Mouse (Mus musculus) T-helper 1 cell (primary cell): ENCODE data around the gene Gja5.

Experiments used
- in situ Hi-C: fragments of 300-600 bp; cut with MboI, MseI; formaldehyde crosslinking; loops from one replicate; pipeline ENCODE4 v1.15.1; 2025; ENCODE audit warnings: high pct_unique_total_duplicates

Gja5 gene

DNA sequence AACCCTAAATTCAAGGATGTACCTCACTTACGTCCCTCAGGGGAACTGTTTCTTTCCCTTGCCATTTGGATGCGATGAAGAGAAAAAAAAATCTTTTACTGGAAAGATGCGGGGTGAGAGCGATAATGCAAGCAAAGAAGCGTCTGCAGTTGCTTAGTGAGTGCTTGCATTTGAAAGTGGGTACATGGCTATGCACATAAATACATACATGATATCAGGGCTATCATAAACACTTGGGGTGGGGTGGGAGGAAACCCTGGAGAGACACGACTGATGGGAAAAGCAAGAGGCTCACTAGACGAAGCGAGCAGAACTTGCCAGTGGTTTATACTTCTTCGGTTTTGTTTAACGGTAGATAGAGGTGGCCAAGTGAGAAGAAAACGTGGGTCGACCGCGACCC, at the start of gene Gja5:
TSS of gene Gja5 (plus strand) at position 301 of the 400 bp plus-strand sequence.
- in situ Hi-C loops: loop anchor here (5.0 kb wide), 1 partner anchor 97 kb away; no protein-coding TSS in a partner anchor

DNA sequence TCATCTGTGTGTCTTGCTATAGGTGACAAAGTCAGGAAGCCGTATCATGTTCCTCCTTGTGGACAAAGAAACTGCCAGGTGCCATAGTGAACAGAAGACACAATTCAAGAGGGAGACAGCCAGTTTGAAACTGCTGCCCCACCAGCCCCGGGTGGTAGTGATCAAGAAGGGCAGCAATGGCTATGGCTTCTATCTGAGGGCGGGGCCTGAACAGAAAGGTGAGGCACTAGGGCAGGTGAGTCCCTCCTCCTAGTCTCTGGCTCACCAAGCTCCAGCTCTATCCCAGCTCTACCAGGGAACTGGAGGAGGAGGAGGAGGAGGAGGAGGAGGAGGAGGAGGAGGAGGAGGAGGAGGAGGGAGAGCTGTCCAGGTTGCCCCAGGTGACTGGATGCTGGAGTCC, 48.7 kb upstream of the Gja5 start:
- in situ Hi-C loops: no loop called here

DNA sequence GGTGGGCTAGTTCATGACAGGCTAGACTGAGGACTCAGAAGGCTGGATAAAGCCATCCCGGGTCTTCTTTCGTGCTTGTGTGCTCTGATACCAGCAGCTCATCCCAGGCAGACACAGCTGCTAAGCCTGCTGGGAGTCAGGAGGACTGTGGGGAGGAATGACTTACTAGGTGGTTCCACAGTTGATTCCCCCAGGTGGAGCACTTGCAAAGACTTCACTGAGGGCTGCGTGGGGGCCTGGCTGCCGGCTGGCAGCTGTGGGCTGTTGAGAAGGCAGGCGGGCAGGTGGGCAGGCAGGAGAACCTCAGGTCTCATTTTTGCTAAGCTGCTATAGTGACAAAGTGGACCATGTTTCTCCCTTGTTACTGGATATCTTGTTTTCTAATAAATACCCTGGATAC, 44.0 kb upstream of the Gja5 start:
- in situ Hi-C loops: no loop called here

DNA sequence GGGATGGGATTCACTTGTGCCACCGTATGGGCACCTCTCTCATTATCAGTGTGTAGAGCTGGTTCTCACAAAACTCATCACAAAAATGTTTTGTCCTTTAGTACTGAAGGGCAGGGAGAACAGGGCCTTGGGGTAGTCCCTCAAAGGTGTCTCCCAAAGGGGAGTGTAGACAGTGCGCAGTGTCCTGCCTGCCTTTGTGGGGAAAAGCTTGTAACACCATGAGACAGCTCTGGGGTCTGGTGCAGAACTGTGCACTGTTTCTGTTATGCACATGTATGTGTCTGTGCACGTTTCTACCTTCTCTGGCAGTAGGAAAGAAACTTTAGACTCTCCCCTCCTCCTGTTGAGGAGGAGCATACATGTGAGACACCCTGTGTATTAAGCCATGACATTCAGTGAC, 36.6 kb upstream of the Gja5 start:
- in situ Hi-C loops: no loop called here

DNA sequence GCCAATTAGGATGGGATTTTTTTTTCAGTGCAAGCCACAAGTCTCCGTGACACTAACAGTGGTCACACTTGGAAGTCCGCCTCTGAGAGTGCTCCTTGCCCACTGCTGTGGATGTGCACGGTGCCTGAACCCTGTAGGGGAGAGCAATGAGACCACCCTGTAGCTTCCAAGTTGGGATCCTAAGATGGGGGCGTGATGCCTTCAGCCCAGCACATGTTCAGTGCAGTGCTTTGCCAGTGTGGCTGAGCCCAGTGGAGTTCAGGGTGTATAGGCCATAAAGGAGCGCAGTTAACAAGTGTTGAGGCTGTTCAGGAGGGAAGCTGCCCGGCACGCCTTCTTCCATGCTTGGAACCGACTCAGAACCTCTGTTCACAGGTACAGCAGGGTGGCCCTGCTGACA, 35.9 kb upstream of the Gja5 start:
- in situ Hi-C loops: no loop called here

DNA sequence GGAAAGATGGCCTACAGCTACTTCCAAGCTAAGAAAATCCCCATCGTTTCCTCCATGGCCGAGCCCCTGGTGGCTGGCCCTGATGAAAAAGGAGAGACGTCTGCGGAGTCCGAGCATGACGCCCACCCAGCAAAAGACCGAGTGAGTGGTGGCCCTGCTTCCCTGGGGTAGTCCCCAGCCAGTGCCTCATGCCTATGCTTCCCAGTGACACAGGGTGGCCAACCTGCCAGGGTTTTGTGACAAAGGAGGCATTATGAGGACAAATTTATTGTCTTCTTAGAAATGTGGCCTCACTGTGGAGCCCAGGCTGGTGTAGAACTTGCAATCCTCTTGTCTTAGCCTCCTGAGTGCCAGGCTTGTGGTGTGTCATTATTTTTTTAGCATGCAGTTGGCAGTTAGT, 35.4 kb upstream of the Gja5 start:
- in situ Hi-C loops: no loop called here

DNA sequence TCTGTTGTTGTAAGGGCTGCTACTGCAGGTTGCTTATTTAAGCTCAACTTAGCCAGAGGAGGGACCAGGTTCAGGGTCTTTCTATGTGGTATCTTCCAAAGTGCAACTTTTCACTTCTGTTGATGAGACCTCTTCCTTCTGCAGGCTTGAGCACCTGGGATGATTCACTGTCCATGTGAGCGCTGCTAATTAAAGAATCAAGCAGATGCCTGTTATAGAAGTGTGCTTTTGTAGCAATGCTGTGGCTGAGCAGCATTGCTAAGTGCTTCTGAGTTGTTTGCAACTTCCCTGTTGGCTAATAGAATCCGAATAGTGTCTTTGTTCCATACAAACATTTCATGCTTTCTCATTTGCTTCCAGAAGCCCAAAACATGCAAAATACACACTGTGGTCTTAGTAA, 34.2 kb upstream of the Gja5 start:
- in situ Hi-C loops: no loop called here

DNA sequence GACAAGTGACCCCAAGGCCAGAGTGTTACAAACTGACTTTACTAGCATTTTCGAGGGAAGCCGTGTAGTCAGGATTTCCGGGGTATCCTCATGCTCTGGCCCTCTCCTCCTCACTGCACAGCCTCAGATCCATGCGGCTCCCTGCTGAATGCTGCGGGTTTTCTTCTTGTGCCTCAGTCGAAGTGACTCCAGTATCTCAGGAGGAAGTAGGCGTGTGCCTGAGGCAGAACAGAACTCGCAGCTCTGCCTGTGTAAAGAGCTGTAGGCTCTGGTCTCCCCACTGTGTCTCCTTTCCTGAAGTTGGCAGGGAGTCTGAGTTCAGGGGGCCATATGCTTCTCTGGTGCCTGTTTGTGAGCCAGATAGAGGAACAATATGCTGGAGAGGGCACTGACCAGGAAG, 33.4 kb upstream of the Gja5 start:
- in situ Hi-C loops: no loop called here

DNA sequence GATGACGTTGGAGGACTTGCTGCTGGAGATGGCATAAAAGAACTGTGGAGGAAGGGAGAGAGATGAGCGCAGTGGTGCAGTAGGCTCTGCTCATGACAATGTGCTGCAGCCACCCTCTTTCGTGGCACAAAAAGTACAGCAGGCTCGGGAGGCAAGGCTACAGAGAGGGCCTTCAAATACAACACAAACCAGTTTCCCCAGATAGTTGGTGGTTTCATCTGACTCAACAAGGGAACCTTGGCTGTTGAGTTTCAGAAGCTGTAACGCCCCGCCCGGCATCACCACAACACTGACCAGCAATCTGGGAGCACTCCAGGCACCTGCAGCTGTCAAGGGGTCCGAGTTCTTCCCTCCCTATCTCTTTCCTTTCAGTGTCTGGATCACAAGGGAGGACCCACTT, 32.0 kb upstream of the Gja5 start:
- in situ Hi-C loops: no loop called here

DNA sequence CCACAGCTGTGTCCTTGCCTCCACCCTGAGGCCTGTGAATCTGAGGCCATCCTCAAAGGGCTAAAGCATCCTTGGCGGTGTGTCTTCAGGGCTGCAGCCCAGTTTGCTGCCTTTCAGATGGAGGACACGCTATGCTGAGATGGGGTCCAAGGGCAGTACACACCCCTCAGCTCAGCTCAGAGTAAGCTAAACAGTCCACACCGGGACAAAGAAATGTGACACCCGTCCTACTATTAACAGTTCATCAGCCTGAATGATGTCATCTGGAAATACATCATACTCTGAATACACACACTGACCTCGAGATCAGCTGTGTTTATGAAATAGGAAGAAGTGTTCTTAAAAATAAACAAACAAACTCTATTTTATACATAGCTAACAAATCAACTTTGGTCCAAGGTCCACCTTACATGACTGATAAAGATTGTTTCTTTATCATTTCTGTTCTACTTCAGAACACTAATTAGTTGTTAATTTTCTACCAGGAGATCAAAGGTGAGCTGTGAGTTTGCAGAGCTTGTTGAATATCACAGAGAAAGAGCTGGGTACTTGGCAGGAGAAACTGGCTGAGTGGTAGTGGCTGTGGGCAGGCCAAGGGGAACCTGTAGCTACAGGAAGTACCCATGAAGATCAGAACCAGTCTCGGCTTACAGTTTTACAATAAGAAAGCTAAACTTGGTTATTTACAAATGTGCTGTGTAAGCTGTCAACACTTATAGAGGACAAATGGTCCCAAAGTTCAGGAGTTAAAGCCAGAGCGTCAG, 29.5 kb upstream of the Gja5 start:
- in situ Hi-C loops: no loop called here

DNA sequence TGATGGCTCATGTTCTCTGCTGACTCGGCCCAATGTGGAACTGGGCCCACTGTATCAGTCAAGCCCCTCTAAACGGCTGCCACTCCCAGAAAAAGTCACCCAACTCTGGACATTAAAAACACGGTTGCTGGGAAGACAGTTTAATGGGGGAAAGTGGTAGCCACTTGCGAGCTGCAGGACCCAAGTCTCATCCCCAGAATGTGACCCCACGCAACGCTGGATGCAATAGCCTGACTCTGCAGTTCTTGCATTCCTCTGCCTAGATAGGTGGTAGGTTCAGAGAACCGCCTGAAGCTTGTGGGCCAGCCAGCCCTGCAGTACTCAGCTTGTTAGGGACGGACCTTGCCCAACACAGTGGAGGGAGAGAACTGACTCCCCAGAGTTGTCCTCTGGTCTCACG, 25.0 kb upstream of the Gja5 start:
- in situ Hi-C loops: no loop called here

DNA sequence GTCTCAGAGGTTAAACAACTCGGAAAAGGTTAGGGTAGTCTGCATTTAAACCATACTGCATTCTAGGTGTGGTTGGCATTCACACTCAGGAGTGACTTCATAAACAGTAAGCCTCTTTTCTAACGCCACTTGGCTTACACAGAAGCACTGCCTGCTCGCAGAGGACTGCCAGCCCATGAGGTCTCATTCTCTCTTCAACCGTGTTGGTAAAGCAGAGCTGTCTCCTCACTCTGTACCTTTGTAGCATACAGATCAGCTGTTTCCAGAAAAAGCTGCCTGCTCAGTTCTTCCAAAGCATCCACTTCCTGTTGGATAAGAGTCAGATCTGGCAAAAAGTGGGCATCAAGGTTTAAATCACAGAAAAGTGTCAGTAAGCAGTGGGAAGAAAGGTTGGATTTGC, 24.1 kb upstream of the Gja5 start:
- in situ Hi-C loops: no loop called here

DNA sequence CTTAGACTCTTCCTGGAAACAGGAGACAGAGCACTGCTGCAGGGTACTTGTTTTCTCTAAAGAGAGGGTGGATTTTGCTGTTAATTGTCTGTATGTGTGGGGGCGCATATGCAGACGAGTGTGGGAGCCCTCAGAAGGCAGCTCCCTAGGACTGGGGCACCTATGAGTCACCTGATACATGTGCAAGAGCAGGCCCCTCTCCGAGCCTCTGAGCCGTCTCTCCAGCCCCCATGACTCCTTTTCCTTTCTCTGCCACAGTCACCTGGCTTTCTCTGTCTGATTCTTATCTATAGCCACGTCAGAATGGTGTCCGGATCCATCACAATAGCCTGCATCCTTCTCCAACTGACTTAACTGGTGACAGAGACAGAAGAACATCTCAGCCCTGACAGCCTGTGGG, 22.9 kb upstream of the Gja5 start:
- in situ Hi-C loops: no loop called here

DNA sequence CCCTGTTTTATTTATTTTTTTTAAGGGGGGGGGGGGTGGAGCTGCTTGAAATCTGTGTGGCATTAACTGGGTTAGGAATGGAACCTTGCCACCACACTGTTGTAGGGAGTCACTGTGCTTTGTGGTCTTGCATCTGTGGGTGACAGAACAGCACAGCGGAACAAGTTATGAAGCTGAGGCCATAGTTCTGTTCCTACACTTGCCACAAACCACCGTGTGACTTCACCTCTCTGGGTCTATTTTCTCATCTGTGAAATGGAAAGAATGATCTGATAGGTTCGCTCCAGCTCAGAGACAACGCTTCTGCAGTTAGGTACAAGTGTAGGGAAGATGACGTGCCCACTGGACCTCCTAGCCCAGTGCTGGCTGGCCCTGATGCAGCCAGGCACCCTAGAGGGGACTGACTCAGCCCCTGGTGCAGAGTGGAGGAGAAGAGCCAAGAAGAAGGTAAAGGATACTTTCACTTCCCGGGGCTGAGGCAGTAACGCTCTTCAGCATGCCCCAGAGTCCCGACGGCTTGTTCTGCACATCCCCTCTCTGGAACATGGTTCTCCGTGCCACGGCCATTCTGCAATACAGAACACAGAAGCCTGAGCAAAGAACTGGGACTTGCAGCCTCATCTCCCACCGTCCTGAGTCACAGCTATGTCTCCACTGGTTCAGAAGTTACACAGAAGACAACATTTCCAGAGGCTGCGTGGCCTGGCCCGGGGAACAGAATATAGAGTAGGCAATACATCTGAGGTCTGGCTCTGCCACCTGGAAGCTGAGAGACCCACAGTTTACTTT, 22.2 kb upstream of the Gja5 start:
- in situ Hi-C loops: no loop called here

DNA sequence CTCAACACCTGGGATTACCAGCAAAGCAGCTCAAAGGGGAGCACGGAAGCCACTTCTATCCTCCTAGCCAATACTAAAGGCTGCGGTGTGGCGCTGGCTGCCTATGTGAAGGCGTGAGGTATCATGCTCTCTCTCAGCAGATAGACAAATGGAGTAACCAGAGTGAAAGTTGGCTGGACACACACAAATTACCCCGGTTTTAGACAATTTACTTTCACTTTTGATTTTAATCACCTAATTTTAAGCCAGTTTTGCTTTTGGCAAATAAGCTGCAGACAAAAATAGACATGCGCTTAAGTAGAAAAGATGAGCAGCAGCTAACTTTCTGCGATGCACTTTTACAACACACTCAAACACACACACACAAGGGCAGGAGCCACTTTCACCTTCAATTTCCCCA, 20.8 kb upstream of the Gja5 start:
- in situ Hi-C loops: no loop called here

DNA sequence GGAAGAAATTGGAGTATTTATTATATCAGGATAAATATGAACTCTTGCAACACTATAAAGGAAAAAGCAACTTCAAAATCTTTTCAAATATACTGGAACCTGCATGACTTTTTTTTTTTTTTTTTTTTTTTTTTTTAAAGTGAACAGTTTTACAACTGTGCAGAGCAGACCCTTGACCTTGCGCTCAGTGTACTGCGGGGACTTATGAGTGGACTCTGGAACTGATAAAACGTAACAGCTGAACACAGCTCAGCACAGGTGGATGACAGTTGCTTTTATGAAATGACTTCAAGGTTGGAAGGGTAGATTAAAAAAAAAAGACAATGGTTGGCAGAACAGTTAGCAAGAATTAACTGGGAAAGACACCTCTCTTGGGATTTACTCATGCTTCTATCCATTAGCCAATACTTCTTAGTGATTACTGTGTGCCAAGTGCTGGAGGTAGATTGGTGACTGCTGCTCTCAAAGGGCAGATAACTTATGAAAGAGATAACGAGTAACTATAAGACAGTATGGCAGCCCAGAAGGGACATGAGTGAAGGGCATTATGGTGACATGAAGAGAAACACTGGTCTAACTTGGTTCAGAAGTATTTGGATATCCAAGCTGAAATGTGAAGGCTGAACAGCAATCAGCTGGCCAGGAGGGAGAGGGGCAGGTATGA, 2.0 kb upstream of the Gja5 start:
- in situ Hi-C loops: loop anchor here (5.0 kb wide), 1 partner anchor 95 kb away; no protein-coding TSS in a partner anchor

DNA sequence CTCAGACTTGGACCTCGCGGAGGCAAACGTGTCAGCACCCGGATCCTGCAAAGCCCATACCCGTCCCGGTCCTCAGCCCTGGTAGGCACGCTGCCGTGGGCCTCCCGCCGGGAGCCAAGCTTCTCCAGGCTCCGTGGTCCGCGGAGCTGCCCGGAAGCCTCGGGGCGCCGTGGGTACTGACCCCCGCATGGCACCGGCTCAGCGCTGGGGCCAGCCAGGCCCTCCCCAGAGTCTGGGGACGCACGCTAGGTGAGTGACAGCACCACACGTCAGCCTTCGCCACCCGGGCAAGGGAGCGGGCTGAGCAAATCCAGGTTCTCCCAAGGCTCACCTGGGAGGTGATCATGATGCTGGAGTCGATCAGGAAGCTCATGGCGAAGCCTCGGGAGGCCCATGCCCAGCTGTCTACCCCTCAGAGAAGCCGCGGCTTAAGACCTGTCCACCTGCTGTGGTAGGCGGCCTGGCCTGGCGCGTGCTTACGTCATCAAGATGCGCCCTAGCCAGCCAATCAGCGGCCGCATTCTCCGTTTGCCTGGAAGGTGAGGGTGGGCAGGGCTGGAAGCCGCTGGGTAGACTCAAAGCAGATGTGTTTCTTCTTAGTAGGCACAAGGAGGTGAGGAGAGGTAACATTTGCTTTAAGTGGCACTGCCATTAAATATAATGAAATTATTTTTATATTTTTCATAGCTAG, 503 bp downstream of the Gja5 start, which contains the start of gene Gpr89:
TSS of gene Gpr89 (minus strand) at position 496 of the 691 bp plus-strand sequence.
- in situ Hi-C loops: loop anchor here (5.0 kb wide), 1 partner anchor 98 kb away; no protein-coding TSS in a partner anchor

DNA sequence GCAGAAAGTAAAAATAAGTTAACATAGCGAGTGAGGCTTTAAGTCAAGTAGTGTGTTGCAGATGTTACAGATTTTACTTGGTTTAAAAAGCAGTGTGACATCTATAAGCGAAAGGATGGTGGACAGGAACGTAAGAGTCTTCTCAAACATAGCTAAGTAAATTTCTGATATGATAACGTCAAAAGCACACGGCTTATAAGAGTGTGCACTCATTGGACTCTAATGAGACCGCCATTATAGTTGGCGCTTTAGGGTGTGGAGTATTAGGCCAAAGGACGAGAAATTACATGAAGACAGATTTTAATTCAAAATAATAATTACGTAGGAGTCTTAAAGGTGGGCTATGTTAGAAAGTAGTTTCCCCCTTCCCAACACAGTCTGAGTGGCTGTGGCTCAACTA, 1.1 kb downstream of the Gja5 start:
- in situ Hi-C loops: no loop called here

DNA sequence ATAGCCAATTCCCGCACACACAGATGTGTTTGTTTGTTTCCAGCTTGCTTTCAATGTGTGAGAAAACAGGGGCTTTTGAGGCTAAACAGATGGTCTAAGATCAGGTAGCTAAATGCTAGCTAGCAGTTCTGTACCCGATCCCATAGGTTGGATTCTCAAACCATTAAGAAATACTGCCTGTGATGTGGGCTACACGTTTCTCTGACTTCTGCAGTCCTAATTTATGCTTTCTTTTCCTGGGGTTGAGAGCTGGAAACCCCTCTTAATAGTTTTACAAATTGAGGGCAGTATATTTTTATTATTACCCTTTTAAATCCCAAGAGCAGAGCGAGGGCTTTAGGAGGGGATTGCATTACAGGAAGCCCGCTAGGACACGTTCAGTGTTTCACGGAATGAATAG, 16.5 kb downstream of the Gja5 start:
- in situ Hi-C loops: no loop called here

DNA sequence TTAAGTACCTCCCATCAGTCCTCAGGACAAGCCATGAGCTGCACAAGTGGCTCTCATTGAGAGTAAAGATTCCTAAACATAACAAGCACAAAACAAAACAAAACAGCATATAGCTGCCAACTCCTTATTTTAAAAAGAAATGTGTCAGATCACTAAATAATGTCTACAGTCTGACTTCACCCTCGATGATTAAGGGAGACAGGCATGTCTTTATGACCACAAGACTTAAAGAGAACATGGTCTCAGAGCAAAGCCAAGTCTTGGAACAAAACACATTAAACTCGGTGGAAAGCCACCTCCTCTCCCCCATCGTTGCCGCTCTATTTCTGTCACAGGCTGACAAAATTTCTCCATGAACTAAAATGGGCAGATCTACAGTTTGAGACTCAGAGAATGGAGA, 20.1 kb downstream of the Gja5 start:
- in situ Hi-C loops: loop anchor here (25.0 kb wide), 1 partner anchor 1488 kb away; no protein-coding TSS in a partner anchor

DNA sequence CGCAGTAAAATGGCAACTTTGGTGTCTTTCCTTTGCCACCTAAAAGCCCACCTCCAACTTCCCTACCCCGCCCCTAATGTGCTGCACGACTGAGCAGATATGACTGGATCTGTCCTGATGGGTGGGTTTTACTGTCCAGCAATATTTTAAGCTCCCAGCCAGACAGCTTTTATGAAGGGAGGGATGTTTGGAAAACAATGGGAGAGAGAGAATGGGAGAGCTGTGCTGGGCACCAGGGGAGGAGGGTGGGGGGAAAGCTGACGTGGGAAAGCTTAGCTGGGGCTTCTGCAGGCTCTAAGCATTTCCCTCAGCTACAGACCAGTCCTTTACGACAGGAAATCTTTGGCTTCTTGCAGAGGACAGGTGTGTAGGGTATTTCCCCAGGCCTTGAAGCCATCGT, 21.4 kb downstream of the Gja5 start, which contains the start of gene Gja8:
TSS of gene Gja8 (minus strand) at position 101 of the 400 bp plus-strand sequence.
- in situ Hi-C loops: loop anchor here (25.0 kb wide), 1 partner anchor 1486 kb away; no protein-coding TSS in a partner anchor
